Mouse (Mus musculus): Measurements from ENCODE around the gene Ppargc1a.

The Ppargc1a gene

GRCm38 (mm10) chr5:51410006-51410405 is 157.5 kb downstream of the Ppargc1a start:
- no peak for DNase-seq

DNA sequence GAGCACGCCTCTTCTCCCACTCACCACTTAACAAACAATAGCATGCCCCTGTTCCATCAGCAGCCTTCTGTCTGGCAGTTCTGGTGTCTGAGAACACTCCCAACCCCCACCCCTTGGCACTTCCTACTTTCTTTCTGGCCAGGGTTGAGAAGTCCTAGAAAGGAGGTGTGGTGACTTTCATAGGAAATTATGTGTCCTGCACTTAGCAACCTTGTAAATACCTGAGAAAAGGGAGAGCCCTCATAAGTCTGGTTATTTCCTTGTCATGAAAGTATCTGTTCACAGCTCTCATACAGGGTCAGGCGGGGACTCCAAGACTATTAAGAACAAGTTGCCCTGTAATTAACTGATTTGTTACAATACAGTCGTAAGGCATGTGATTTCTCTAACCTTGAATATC is 161.1 kb downstream of the Ppargc1a start:
- no peak for DNase-seq
